8 mouse cellular contexts compared by ENCODE assay signal in the genomic region with DNA sequence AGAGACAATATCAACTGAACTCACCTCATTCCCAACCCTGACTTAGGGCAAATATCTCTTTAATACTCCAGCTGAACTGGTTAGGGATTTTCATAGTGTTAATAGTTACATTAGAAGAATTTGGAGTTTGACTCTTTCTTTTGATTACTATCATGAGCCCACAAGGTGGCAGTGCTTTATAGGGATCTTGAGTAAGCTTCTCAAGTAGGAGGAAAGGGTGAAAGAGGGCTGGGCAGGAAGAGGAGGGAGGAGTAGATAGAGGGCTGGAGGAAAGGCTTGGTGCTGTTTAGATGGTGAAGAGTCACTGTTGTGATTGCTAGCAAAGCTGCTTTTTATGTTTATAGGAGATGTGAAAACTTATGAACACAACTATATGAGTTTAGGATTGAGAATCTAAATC.
DNase-seq lines count a peak whose midpoint lies in the region; ATAC-seq and TF ChIP-seq lines count a peak whose summit lies in the region.
"Not testable (repeated sequence)": the region's sequence is repeated elsewhere in the genome, so short reads cannot be mapped to it uniquely, and the experiment has no call there.

No protein-coding gene starts in this region.

- not testable (repeated sequence) for H3K9me3 ChIP-seq in MEL (replicated peaks; ENCODE audit: insufficient read depth, low read length)

- H3K4me1 ChIP-seq in MEL (ENCODE audit: control insufficient read depth in 1 of 2, insufficient read depth in 2 of 2, low read length in 2 of 2), result not testable (repeated sequence)

- not testable (repeated sequence) for H3K79me2 ChIP-seq in MEL (ENCODE audit: control insufficient read depth, insufficient read depth, low read length, poor library complexity)

- not testable (repeated sequence) for TF ChIP-seq RAD21 in MEL (IDR thresholded peaks at IDR 0.05; ENCODE audit: low read depth, low read length)

- not testable (repeated sequence) for H3K9ac ChIP-seq in MEL (ENCODE audit: control insufficient read depth, low read depth, low read length, poor library complexity, severe bottlenecking)

- not testable (repeated sequence) for TF ChIP-seq EP300 in MEL (IDR thresholded peaks at IDR 0.05; ENCODE audit: low read depth in 1 of 2, low read length in 2 of 2)

- H3K27ac ChIP-seq in MEL (ENCODE audit: control insufficient read depth, low read depth, low read length); layer of hippocampus, adult 2 months: not testable (repeated sequence)

- H3K4me3 ChIP-seq in MEL (ENCODE audit: control insufficient read depth in 1 of 2, insufficient read depth in 1 of 2, low read depth in 2 of 2, low read length in 2 of 2); layer of hippocampus, adult 2 months: not testable (repeated sequence)

- peak; percentile 39 for DNase-seq in 416B (ENCODE audit: low read depth)
- peak; percentile 48 for DNase-seq in CD4-positive, CD25-positive, alpha-beta regulatory T cell, adult 2 months (ENCODE audit: low read depth, low spot score)
- DNase-seq in MEL (ENCODE audit: low read depth, low spot score), result peak; percentile 3
- not testable (repeated sequence) for DNase-seq in layer of hippocampus, adult 2 months (ENCODE audit: low spot score in 2 of 2)
- peak; percentile 27 for DNase-seq in thymus, postnatal 0 days (ENCODE audit: low spot score)

- ATAC-seq in granulocyte monocyte progenitor cell, adult 5-6 weeks (replicated peaks; ENCODE audit: poor library complexity, severe bottlenecking), result peak; percentile 55
- peak; percentile 58 for ATAC-seq in inflammation-experienced regulatory T-cells, adult 6 months
- ATAC-seq in megakaryocyte-erythroid progenitor cell, adult 5-6 weeks (replicated peaks; ENCODE audit: low FRiP score, low TSS enrichment, poor library complexity, severe bottlenecking), result 0 out of 2 replicates have a peak, but pooled peaks have one; percentile 55

- not testable (repeated sequence) for TF ChIP-seq POLR2A in MEL (IDR thresholded peaks at IDR 0.05; ENCODE audit: control insufficient read depth in 1 of 2, insufficient read depth in 1 of 2, low read depth in 1 of 2, low read length in 2 of 2, poor library complexity in 1 of 2)

- not testable (repeated sequence) for H3K27me3 ChIP-seq in MEL (ENCODE audit: control insufficient read depth in 1 of 2, insufficient read depth in 2 of 2, low read length in 2 of 2)

- peak in 1 of 3 experiments; percentile 28; a peak in 1 of 6 replicates for TF ChIP-seq CTCF in MEL (IDR thresholded peaks at IDR 0.05 in 2 of 3, conservative IDR thresholded peaks at IDR 0.05 in 1 of 3; ENCODE audit: control insufficient read depth in 1 of 3, insufficient read depth in 1 of 3, low read depth in 2 of 3, low read length in 3 of 3, poor library complexity in 1 of 3, severe bottlenecking in 1 of 3)
- peak; percentile 18 for TF ChIP-seq CTCF in layer of hippocampus, adult 2 months (conservative IDR thresholded peaks at IDR 0.05)

- not testable (repeated sequence) for H3K36me3 ChIP-seq in MEL (ENCODE audit: control insufficient read depth in 1 of 2, insufficient read depth in 2 of 2, low read length in 2 of 2)
